Mouse (Mus musculus) CH12.LX (cell line): Measurements from ENCODE around the gene 2210408I21Rik.

Experiments
- CTCF ChIP-seq, 2 experiments: IDR thresholded peaks in 1 of 2; conservative IDR thresholded peaks in 1 of 2; 2 replicates each; pipeline ENCODE4 v1.5.1; 2011 to 2012; ENCODE audit warnings: low read depth in 2 of 2, low read length in 2 of 2, improper control_type of control experiment in 1 of 2, inconsistent platforms in 1 of 2, mild to moderate bottlenecking in 1 of 2, moderate library complexity in 1 of 2
- ELF1 ChIP-seq: IDR thresholded peaks from 2 replicates; pipeline ENCODE4 v1.6.1; 2014; ENCODE audit warnings: low read depth, mild to moderate bottlenecking, inconsistent platforms, low read length, improper control_type of control experiment
- KAT2A ChIP-seq: IDR thresholded peaks from 2 replicates; pipeline ENCODE4 v1.6.1; 2012; ENCODE audit warnings: low read length, improper control_type of control experiment, inconsistent platforms; ENCODE audit not compliant: insufficient replicate concordance
- MAFK ChIP-seq: IDR thresholded peaks from 2 replicates; pipeline ENCODE4 v1.6.1; 2011; ENCODE audit warnings: low read length, improper control_type of control experiment; ENCODE audit not compliant: insufficient replicate concordance
- MXI1 ChIP-seq: IDR thresholded peaks from 2 replicates; pipeline ENCODE4 v1.6.1; 2011; ENCODE audit warnings: mild to moderate bottlenecking, low read depth, low read length, improper control_type of control experiment
- MYC ChIP-seq: IDR thresholded peaks from 2 replicates; pipeline ENCODE4 v1.6.1; 2011; ENCODE audit warnings: low read depth, mild to moderate bottlenecking, improper control_type of control experiment, low read length
- POLR2A ChIP-seq: IDR thresholded peaks from 2 replicates; pipeline ENCODE4 v1.6.1; 2011; ENCODE audit warnings: low read depth, mild to moderate bottlenecking, improper control_type of control experiment, low read length
- SMC3 ChIP-seq: IDR thresholded peaks from 2 replicates; pipeline ENCODE4 v1.6.1; 2011; ENCODE audit warnings: low read depth, low read length, improper control_type of control experiment

DNA sequence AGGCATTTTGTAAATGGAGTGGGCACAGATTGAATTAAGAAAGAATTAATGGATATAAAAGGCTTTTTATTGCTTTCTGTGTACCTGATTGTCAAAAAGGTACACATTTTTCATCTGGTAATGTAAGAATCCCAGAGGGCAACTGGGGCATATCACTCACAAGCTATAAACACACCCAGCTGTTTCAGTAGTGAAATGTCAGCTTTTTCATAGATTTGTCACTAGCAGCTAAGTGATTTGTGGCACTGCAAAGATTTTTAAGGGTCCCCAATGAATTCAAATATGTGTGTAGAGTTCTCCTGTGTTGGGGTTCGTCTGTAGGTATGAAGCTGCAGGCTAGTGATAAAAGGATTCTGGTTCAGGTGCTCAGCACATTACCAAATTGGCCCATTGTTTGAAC is 188.8 kb downstream of the 2210408I21Rik start:
- TF ChIP-seq CTCF (conservative IDR thresholded peaks at IDR 0.05 in 1 of 2, IDR thresholded peaks at IDR 0.05 in 1 of 2; ENCODE audit: low read depth in 2 of 2, low read length in 2 of 2), result no peak
- no peak for TF ChIP-seq POLR2A
- TF ChIP-seq KAT2A, result no peak
- TF ChIP-seq MAFK, result no peak
- no peak for TF ChIP-seq MXI1
- no peak for TF ChIP-seq ELF1
- TF ChIP-seq SMC3, result no peak
- TF ChIP-seq MYC, result no peak
